Mouse (Mus musculus): ENCODE results near the gene Cux2. TPM values are rescaled to one million over a fixed set of nuclear protein-coding genes. Genes with fewer than 3 reads are reported as not detected.

Gene Cux2
- total RNA-seq, 2 experiments from 2014 or later = 196 to 205 TPM

GRCm38 (mm10) chr5:122030640-122031039, 19.3 kb downstream of the Cux2 start:
- intact Hi-C loops (cut with DNase I) = no loop called here

GRCm38 (mm10) chr5:122026771-122027170, 23.1 kb downstream of the Cux2 start:
- intact Hi-C loops (cut with DNase I) = no loop called here
- no peak for DNase-seq (ENCODE audit: low spot score in 2 of 2)

More at GRCm38 (mm10) chr5:122030640-122031039, 19.3 kb downstream of the Cux2 start:
- DNase-seq (ENCODE audit: low spot score in 2 of 2) = no peak

GRCm38 (mm10) chr5:122026284-122026683, 23.6 kb downstream of the Cux2 start:
- DNase-seq (ENCODE audit: low spot score in 2 of 2) = no peak
- intact Hi-C loops (cut with DNase I) = no loop called here

- intact Hi-C loops (cut with DNase I) = no loop called here
- DNase-seq (ENCODE audit: low spot score in 2 of 2) = no peak
Measured at GRCm38 (mm10) chr5:122025117-122025516, 24.8 kb downstream of the Cux2 start.

- no peak for DNase-seq (ENCODE audit: low spot score in 2 of 2)
Measured at GRCm38 (mm10) chr5:122019288-122019687, 30.6 kb downstream of the Cux2 start.

GRCm38 (mm10) chr5:122017778-122018177, 32.1 kb downstream of the Cux2 start:
- DNase-seq (ENCODE audit: low spot score in 2 of 2) = no peak

More at GRCm38 (mm10) chr5:122019288-122019687, 30.6 kb downstream of the Cux2 start:
- intact Hi-C loops (cut with DNase I) = no loop called here

GRCm38 (mm10) chr5:122017269-122017668, 32.6 kb downstream of the Cux2 start:
- intact Hi-C loops (cut with DNase I) = no loop called here
- no peak for DNase-seq (ENCODE audit: low spot score in 2 of 2)

More at GRCm38 (mm10) chr5:122017778-122018177, 32.1 kb downstream of the Cux2 start:
- intact Hi-C loops (cut with DNase I) = no loop called here

- DNase-seq (ENCODE audit: low spot score in 2 of 2) = no peak
- intact Hi-C loops (cut with DNase I) = no loop called here
Measured at GRCm38 (mm10) chr5:122016744-122017143, 33.2 kb downstream of the Cux2 start.

- intact Hi-C loops (cut with DNase I) = no loop called here
- peak in 1 of 2 experiments; percentile 73 for DNase-seq (ENCODE audit: low spot score in 2 of 2)
Measured at GRCm38 (mm10) chr5:122015149-122015548, 34.8 kb downstream of the Cux2 start.

GRCm38 (mm10) chr5:122014671-122015070, 35.2 kb downstream of the Cux2 start:
- intact Hi-C loops (cut with DNase I) = no loop called here
- no peak for DNase-seq (ENCODE audit: low spot score in 2 of 2)

- DNase-seq (ENCODE audit: low spot score in 2 of 2) = no peak
- intact Hi-C loops (cut with DNase I) = no loop called here
Measured at GRCm38 (mm10) chr5:122011289-122011688, 38.6 kb downstream of the Cux2 start.

- intact Hi-C loops (cut with DNase I) = no loop called here
- peak in 1 of 2 experiments; percentile 51 for DNase-seq (ENCODE audit: low spot score in 2 of 2)
Measured at GRCm38 (mm10) chr5:122007946-122008441, 41.9 kb downstream of the Cux2 start.

- no peak for DNase-seq (ENCODE audit: low spot score in 2 of 2)
- intact Hi-C loops (cut with DNase I) = loop anchor here (5.0 kb wide), 1 partner anchor 111 kb away; no protein-coding TSS in a partner anchor
Measured at GRCm38 (mm10) chr5:122003460-122003859, 46.4 kb downstream of the Cux2 start.

GRCm38 (mm10) chr5:122002148-122002547, 47.8 kb downstream of the Cux2 start:
- intact Hi-C loops (cut with DNase I) = loop anchor here (5.0 kb wide), 1 partner anchor 110 kb away; no protein-coding TSS in a partner anchor
- DNase-seq (ENCODE audit: low spot score in 2 of 2) = peak; percentile 31 to 69

GRCm38 (mm10) chr5:122001311-122001710, 48.6 kb downstream of the Cux2 start:
- intact Hi-C loops (cut with DNase I) = loop anchor here (5.0 kb wide), 1 partner anchor 109 kb away; no protein-coding TSS in a partner anchor
- DNase-seq (ENCODE audit: low spot score in 2 of 2) = peak in 1 of 2 experiments; percentile 33

- intact Hi-C loops (cut with DNase I) = loop anchor here (5.0 kb wide), 1 partner anchor 108 kb away; no protein-coding TSS in a partner anchor
- DNase-seq (ENCODE audit: low spot score in 2 of 2) = no peak
Measured at GRCm38 (mm10) chr5:122000381-122000780, 49.5 kb downstream of the Cux2 start.

- intact Hi-C loops (cut with DNase I) = loop anchor here (2.0 to 5.0 kb wide), 2 partner anchors 42 to 57 kb away; no protein-coding TSS in a partner anchor
Measured at GRCm38 (mm10) chr5:121998981-121999795, 50.7 kb downstream of the Cux2 start.

GRCm38 (mm10) chr5:121998281-121998680, 51.6 kb downstream of the Cux2 start:
- intact Hi-C loops (cut with DNase I) = loop anchor here (2.0 to 5.0 kb wide), 2 partner anchors 43 to 56 kb away; no protein-coding TSS in a partner anchor
- no peak for DNase-seq (ENCODE audit: low spot score in 2 of 2)

More at GRCm38 (mm10) chr5:121998981-121999795, 50.7 kb downstream of the Cux2 start:
- DNase-seq (ENCODE audit: low spot score in 2 of 2) = peak; percentile 62 to 71

- intact Hi-C loops (cut with DNase I) = loop anchor here (5.0 kb wide), 1 partner anchor 54 kb away; no protein-coding TSS in a partner anchor
- no peak for DNase-seq (ENCODE audit: low spot score in 2 of 2)
Measured at GRCm38 (mm10) chr5:121996701-121997100, 53.2 kb downstream of the Cux2 start.

GRCm38 (mm10) chr5:121994808-121995207, 55.1 kb downstream of the Cux2 start:
- intact Hi-C loops (cut with DNase I) = loop anchor here (5.0 kb wide), 1 partner anchor 53 kb away; no protein-coding TSS in a partner anchor
- DNase-seq (ENCODE audit: low spot score in 2 of 2) = no peak
